In the genomic region with DNA sequence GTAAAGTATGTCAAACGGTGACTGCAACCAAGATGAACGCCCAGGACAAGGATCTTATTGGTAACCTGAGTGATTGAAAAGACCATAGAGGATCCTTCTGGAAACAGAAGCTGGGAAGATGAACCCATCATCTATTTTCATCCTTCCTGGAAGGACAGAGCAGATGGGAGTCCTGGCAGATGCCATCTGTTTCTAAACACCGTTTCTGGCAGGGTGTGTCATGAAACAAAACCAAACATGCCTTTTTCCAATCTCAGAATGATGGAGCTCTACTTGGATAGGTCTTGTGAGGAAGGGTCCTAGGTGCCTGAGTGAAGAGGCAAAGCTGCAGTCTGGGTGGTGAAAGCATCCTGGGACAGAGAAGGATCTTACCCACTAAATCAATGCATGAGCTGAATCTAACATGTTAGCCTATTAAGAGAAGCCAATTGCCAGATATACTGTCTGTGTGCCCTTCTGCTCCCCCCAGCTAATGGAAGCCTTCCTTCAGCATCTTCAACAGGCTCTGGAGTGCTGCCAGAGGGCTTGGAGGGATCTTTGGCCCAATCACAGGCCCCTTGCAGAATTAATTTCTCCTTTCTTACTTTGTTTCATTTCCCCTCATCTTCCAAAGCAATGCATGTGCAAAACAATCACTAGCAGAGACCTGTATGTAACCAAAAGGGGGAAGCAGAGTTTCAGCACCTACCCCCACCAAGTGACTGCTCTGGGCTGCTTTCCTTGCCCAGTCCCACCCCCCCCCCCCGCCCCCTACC, we compare ENCODE assay signal across 11 mouse cellular contexts.
DNase-seq lines count a peak whose midpoint lies in the region; ATAC-seq lines count a peak whose summit lies in the region.
"Had no signal": no experiment of that assay in that cellular context is flagged by ENCODE, and none has a peak within 500 bp of the region (broad histone marks: within the 10 kb centered on the region; RNA-seq: fewer than 3 reads in every experiment).

No protein-coding gene starts in this region.

- intact Hi-C loops in heart, postnatal 10 days (cut with DNase I) = loop anchor here (5.0 kb wide), 1 partner anchor 43 kb away; no protein-coding TSS in a partner anchor

- 54% methylated on average over 4 of the region's 4 CpGs for WGBS in forebrain, embryonic 16.5 days
- WGBS in midbrain, embryonic 16.5 days = 83% methylated on average over 3 of the region's 4 CpGs

- H3K4me1 ChIP-seq in forebrain, embryonic 16.5 days (replicated peaks; ENCODE audit: control insufficient read depth, insufficient read depth, low read length) = peaks cover 30% of the 10 kb centered on the region
- peaks cover 35% of the 10 kb centered on the region for H3K4me1 ChIP-seq in midbrain, embryonic 16.5 days (ENCODE audit: control insufficient read depth, insufficient read depth, low read length)

- H3K27me3 ChIP-seq in forebrain, embryonic 16.5 days (replicated peaks; ENCODE audit: control insufficient read depth, insufficient read depth, low read length) = no peaks in the 10 kb centered on the region
- H3K27me3 ChIP-seq in midbrain, embryonic 16.5 days (ENCODE audit: control insufficient read depth, insufficient read depth, low read depth, low read length) = no peaks in the 10 kb centered on the region

- DNase-seq in layer of hippocampus, adult 8-10 months (ENCODE audit: low spot score in 2 of 2) = peak; percentile 33 to 59
- no peak for DNase-seq in layer of hippocampus, adult 9-11 months
- peak; percentile 79 for DNase-seq in cerebellum, adult 11-12 months
- no peak for DNase-seq in adrenal gland, adult (ENCODE audit: inconsistent age in 2 of 2, low spot score in 1 of 2)
- no peak for DNase-seq in thymus, postnatal 25 days
- DNase-seq in heart, postnatal 10 days = no peak
- DNase-seq: kidney, adult 11 months had no signal

- H3K9me3 ChIP-seq in forebrain, embryonic 16.5 days (ENCODE audit: control insufficient read depth, low read length) = no peaks in the 10 kb centered on the region
- no peaks in the 10 kb centered on the region for H3K9me3 ChIP-seq in midbrain, embryonic 16.5 days (replicated peaks; ENCODE audit: control insufficient read depth, low read length, poor library complexity, severe bottlenecking)

- peak overlapping the region; percentile 95 for H3K27ac ChIP-seq in forebrain, embryonic 16.5 days (ENCODE audit: low read length)
- H3K27ac ChIP-seq in midbrain, embryonic 16.5 days (ENCODE audit: low read length) = peak overlapping the region; percentile 85

- H3K36me3 ChIP-seq in forebrain, embryonic 16.5 days (ENCODE audit: control insufficient read depth, insufficient read depth) = no peaks in the 10 kb centered on the region
- H3K36me3 ChIP-seq in midbrain, embryonic 16.5 days (ENCODE audit: control insufficient read depth, insufficient read depth, low read length) = no peaks in the 10 kb centered on the region

- no peak overlapping the region for H3K4me2 ChIP-seq in forebrain, embryonic 16.5 days (ENCODE audit: low read length)
- H3K4me2 ChIP-seq in midbrain, embryonic 16.5 days (ENCODE audit: low read length) = peak overlapping the region; percentile 37; the same call in 1 of the 2 replicates
- H3K4me2 ChIP-seq: heart, embryonic 11.5 days had no signal

- no peak overlapping the region for H3K4me3 ChIP-seq in forebrain, embryonic 16.5 days (replicated peaks; ENCODE audit: low read length)
- H3K4me3 ChIP-seq in midbrain, embryonic 16.5 days (ENCODE audit: low read depth, low read length) = no peak overlapping the region
- H3K4me3 ChIP-seq: erythroblast, embryonic 14.5 days had no signal

- ATAC-seq in forebrain, embryonic 16.5 days = no peak
- no peak; the same call in 1 of the 2 replicates for ATAC-seq in midbrain, embryonic 16.5 days

- peak overlapping the region; percentile 33; the same call in 1 of the 2 replicates for H3K9ac ChIP-seq in forebrain, embryonic 16.5 days (replicated peaks; ENCODE audit: low read depth, low read length)
- no peak overlapping the region for H3K9ac ChIP-seq in midbrain, embryonic 16.5 days (ENCODE audit: low read depth, low read length)

Comparison
In these comparisons a context has a peak if more than half of its experiments do, and no peak if none do; other contexts are left out.
1. DNase-seq: peak in layer of hippocampus, adult 8-10 months (2 of 2) and cerebellum, adult 11-12 months (single experiment); none in layer of hippocampus, adult 9-11 months (single experiment), adrenal gland, adult (0 of 2), thymus, postnatal 25 days (single experiment) and heart, postnatal 10 days (0 of 2).